Mouse (Mus musculus) brain, embryonic 14.5 days (tissue): ENCODE data around the gene Sgpp2. TPM values are rescaled to one million over a fixed set of nuclear protein-coding genes. Genes with fewer than 3 reads are reported as not detected.
A peak's percentile ranks its signal among the peaks of the same experiment; 100 is the strongest.

Experiments used
- DNase-seq: peaks from one replicate; pipeline ENCODE4 v3.0.0-alpha.2; 2011; ENCODE audit warnings: low read depth
- CTCF ChIP-seq: fragments of 200-500 bp; IDR thresholded peaks from 2 replicates; pipeline ENCODE4 v1.5.1; 2012; ENCODE audit warnings: inconsistent platforms, mild to moderate bottlenecking, moderate library complexity, borderline replicate concordance; ENCODE audit not compliant: insufficient read depth, insufficient read length; ENCODE audit errors: extremely low read depth
- POLR2A ChIP-seq: fragments of 200-500 bp; IDR thresholded peaks from 2 replicates; pipeline ENCODE4 v1.6.1; 2012; ENCODE audit warnings: mild to moderate bottlenecking, inconsistent platforms, borderline replicate concordance; ENCODE audit not compliant: poor library complexity, insufficient read depth, insufficient read length, severe bottlenecking; ENCODE audit errors: extremely low read depth
- polyA plus RNA-seq: library from polyadenylated mRNA; depleted of rRNA; stranded (reverse); fragments of >200 nt; gene quantifications from 2 replicates; pipeline ENCODE4 v1.2.3, GENCODE M21; 2012; rRNA removed

Gene Sgpp2
- polyA plus RNA-seq, result 0.68 and 1.4 TPM in 2 replicates

GRCm38 (mm10) chr1:78310021-78310752 lies at the start of gene Sgpp2:
Sgpp2 (plus strand) TSS chr1:78310345.
- DNase-seq, result peak; percentile 25
- no peak for TF ChIP-seq CTCF

GRCm38 (mm10) chr1:78267519-78267918 lies 42.6 kb upstream of the Sgpp2 start:
- no peak for DNase-seq
- TF ChIP-seq POLR2A (no peak), CTCF (peak; percentile 8; the same call in 1 of the 2 replicates)

- no peak for DNase-seq
- TF ChIP-seq POLR2A (no peak), CTCF (no peak)
These were observed 37.2 kb upstream of the Sgpp2 start for GRCm38 (mm10) chr1:78272915-78273314.

GRCm38 (mm10) chr1:78279128-78279527 lies 31.0 kb upstream of the Sgpp2 start:
- no peak for TF ChIP-seq CTCF
- no peak for TF ChIP-seq POLR2A

GRCm38 (mm10) chr1:78292397-78292796 lies 17.7 kb upstream of the Sgpp2 start:
- no peak for TF ChIP-seq CTCF
- TF ChIP-seq POLR2A, result no peak
- no peak for DNase-seq

More at GRCm38 (mm10) chr1:78279128-78279527, 31.0 kb upstream of the Sgpp2 start:
- DNase-seq, result no peak

- no peak for DNase-seq
- TF ChIP-seq CTCF (no peak), POLR2A (no peak)
These were observed 10.4 kb upstream of the Sgpp2 start for GRCm38 (mm10) chr1:78299670-78300225.

GRCm38 (mm10) chr1:78308688-78309087 lies 1.5 kb upstream of the Sgpp2 start:
- no peak for DNase-seq
- TF ChIP-seq CTCF, result no peak
- TF ChIP-seq POLR2A, result no peak

- TF ChIP-seq CTCF (no peak), POLR2A (no peak)
- peak; percentile 20 for DNase-seq
These were observed 865 bp upstream of the Sgpp2 start for GRCm38 (mm10) chr1:78309280-78309679.

- peak; percentile 80 for DNase-seq
- TF ChIP-seq POLR2A (no peak), CTCF (no peak)
These were observed 756 bp downstream of the Sgpp2 start for GRCm38 (mm10) chr1:78310861-78311341.

- peak; percentile 30 for DNase-seq
These were observed 1.3 kb downstream of the Sgpp2 start for GRCm38 (mm10) chr1:78311482-78311881.

GRCm38 (mm10) chr1:78312917-78313316 lies 2.8 kb downstream of the Sgpp2 start:
- no peak for TF ChIP-seq CTCF
- no peak for TF ChIP-seq POLR2A
- no peak for DNase-seq

More at GRCm38 (mm10) chr1:78311482-78311881, 1.3 kb downstream of the Sgpp2 start:
- TF ChIP-seq POLR2A, result no peak
- no peak for TF ChIP-seq CTCF

GRCm38 (mm10) chr1:78313961-78314360 lies 3.8 kb downstream of the Sgpp2 start:
- TF ChIP-seq POLR2A, result no peak
- no peak for TF ChIP-seq CTCF

GRCm38 (mm10) chr1:78318089-78318760 lies 8.1 kb downstream of the Sgpp2 start:
- TF ChIP-seq POLR2A (no peak), CTCF (no peak)

More at GRCm38 (mm10) chr1:78313961-78314360, 3.8 kb downstream of the Sgpp2 start:
- no peak for DNase-seq

GRCm38 (mm10) chr1:78320291-78320690 lies 10.1 kb downstream of the Sgpp2 start:
- no peak for TF ChIP-seq POLR2A
- no peak for TF ChIP-seq CTCF
- no peak for DNase-seq

More at GRCm38 (mm10) chr1:78318089-78318760, 8.1 kb downstream of the Sgpp2 start:
- no peak for DNase-seq
